Mouse (Mus musculus) CD4-positive naive resting alpha-beta T cell, adult 57 days (primary cell): ENCODE measurements around the gene Sc5d. TPM values are rescaled to one million over a fixed set of nuclear protein-coding genes. Genes with fewer than 3 reads are reported as not detected.

ENCODE experiments used
- total RNA-seq: library from RNA; stranded (reverse); gene quantifications from one replicate; pipeline ENCODE4 v1.2.4, GENCODE M21; 2023

Gene Sc5d
- 29.1 TPM for total RNA-seq

DNA sequence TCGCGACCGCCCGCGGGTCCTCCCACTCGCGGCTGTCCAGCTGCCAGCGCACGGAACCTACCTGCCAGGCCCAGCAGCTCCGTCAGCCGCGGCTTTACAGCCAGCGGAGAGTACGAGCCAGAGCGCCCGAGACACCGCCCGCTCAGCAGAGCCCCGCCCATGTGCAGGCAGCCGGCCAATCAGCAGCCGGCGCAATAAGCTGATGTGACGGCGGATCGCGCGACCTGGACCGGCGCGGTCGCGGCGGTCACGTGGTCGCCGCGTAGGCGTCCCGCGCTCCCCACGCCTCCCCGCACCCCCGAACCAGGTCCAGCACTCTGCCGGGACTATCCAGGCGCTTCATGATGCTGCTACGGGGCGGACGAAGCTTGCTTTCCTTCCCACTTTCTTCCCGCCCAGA is at the start of gene Sc5d:
TSS of gene Sc5d (minus strand) at position 112 of the 400 bp plus-strand sequence.

Other genes with a start within 250 kb of the Sc5d start
- gene Sorl1, start 140.0 kb downstream of the Sc5d start, total RNA-seq = 38.3 TPM
- 0.65 TPM for gene Tecta, start 135.7 kb upstream of the Sc5d start, total RNA-seq
- 62.5 TPM for gene Tbcel, start 243.6 kb upstream of the Sc5d start, total RNA-seq